Mouse (Mus musculus) heart, embryonic 15.5 days (tissue): Measurements from ENCODE around the gene Psma7. TPM values are rescaled to one million over a fixed set of nuclear protein-coding genes. Genes with fewer than 3 reads are reported as not detected.

Source experiments
- ATAC-seq: fragments of 200-750 bp; cut with Nextera tagmentation; replicated peaks from 2 replicates; pipeline ENCODE4 v1.8.0; 2017; ENCODE audit warnings: low read depth, moderate TSS enrichment; ENCODE audit not compliant: insufficient number of reproducible peaks, insufficient read depth, low FRiP score
- H3K27ac ChIP-seq: fragments of 300-500 bp; sonication (generic); 2 replicates; pipeline ENCODE4 v1.5.1; 2015; ENCODE audit warnings: mild to moderate bottlenecking, inconsistent platforms
- H3K27me3 ChIP-seq: fragments of 300-500 bp; sonication (generic); 2 replicates; pipeline ENCODE4 v1.6.1; 2015; ENCODE audit warnings: inconsistent platforms
- H3K36me3 ChIP-seq: fragments of 300-500 bp; sonication (generic); 2 replicates; pipeline ENCODE4 v1.6.1; 2015; ENCODE audit warnings: mild to moderate bottlenecking, inconsistent platforms
- H3K4me1 ChIP-seq: fragments of 300-500 bp; sonication (generic); replicated peaks from 2 replicates; pipeline ENCODE4 v1.6.1; 2015; ENCODE audit warnings: inconsistent platforms
- H3K4me2 ChIP-seq: fragments of 300-500 bp; sonication (generic); 2 replicates; pipeline ENCODE4 v1.6.1; 2015; ENCODE audit warnings: inconsistent platforms, mild to moderate bottlenecking, moderate library complexity
- H3K4me3 ChIP-seq: fragments of 300-500 bp; sonication (generic); 2 replicates; pipeline ENCODE4 v1.5.1; 2015; ENCODE audit warnings: mild to moderate bottlenecking, inconsistent platforms
- H3K9ac ChIP-seq: fragments of 300-500 bp; sonication (generic); 2 replicates; pipeline ENCODE4 v1.6.1; 2015; ENCODE audit warnings: mild to moderate bottlenecking, inconsistent platforms
- H3K9me3 ChIP-seq: fragments of 300-500 bp; sonication (generic); replicated peaks from 2 replicates; pipeline ENCODE4 v1.6.1; 2016; ENCODE audit warnings: inconsistent platforms
- WGBS: fragments of 180-500 bp; shearing (Covaris S2); methylation state at CpG from one replicate; pipeline ENCODE4 v1.1.7; 2015; ENCODE audit warnings: mixed read lengths; 5-methylcytosine and 5-hydroxymethylcytosine counted together
- polyA plus RNA-seq: library from polyadenylated mRNA; unstranded; fragments of >200 nt; fragmentation: Nextera tagmentation; extraction: Ambion mirVana; gene quantifications from 2 replicates; pipeline ENCODE4 v1.2.1, GENCODE M21; 2015

Gene Psma7
- polyA plus RNA-seq, 1 experiment from 2014 or later, result 347 TPM

- peaks cover 8% of the 10 kb centered on the region; the same call in 1 of the 2 replicates for H3K36me3 ChIP-seq
- peak within 1 kb of the TSS; percentile 80 for H3K4me3 ChIP-seq
- H3K27ac ChIP-seq, result peak within 1 kb of the TSS; percentile 80
- ATAC-seq, result peak; percentile 93
- H3K4me1 ChIP-seq, result peaks cover 10% of the 10 kb centered on the region
- H3K9ac ChIP-seq, result peak within 1 kb of the TSS; percentile 75
- H3K27me3 ChIP-seq, result no peaks in the 10 kb centered on the region
- H3K9me3 ChIP-seq, result no peaks in the 10 kb centered on the region
- peak within 1 kb of the TSS; percentile 76 for H3K4me2 ChIP-seq
- WGBS, result 5% methylated on average over 58 of the region's 58 CpGs
These were observed 28.5 kb upstream of the Psma7 start, which contains the start of gene Mtg2 for GRCm38 (mm10) chr2:180070481-180071453. Gene Mtg2 (plus strand): TSS chr2:180070588.

- Histone ChIP-seq H3K4me2 (peak overlapping the region; percentile 76), H3K9ac (peak overlapping the region; percentile 75), H3K27ac (peak overlapping the region; percentile 80), H3K4me3 (peak overlapping the region; percentile 80), H3K9me3 (no peaks in the 10 kb centered on the region), H3K36me3 (peaks cover 8% of the 10 kb centered on the region; the same call in 1 of the 2 replicates), H3K27me3 (no peaks in the 10 kb centered on the region), H3K4me1 (peaks cover 10% of the 10 kb centered on the region)
- ATAC-seq, result no peak; the same call in 1 of the 2 replicates
- WGBS, result 32% methylated on average over 20 of the region's 20 CpGs
These were observed 27.7 kb upstream of the Psma7 start for GRCm38 (mm10) chr2:180069770-180070480.

GRCm38 (mm10) chr2:180063338-180064131 is 21.3 kb upstream of the Psma7 start:
- Histone ChIP-seq H3K27me3 (no peaks in the 10 kb centered on the region), H3K9me3 (no peaks in the 10 kb centered on the region), H3K4me2 (no peak overlapping the region), H3K27ac (no peak overlapping the region), H3K9ac (no peak overlapping the region), H3K4me1 (no peaks in the 10 kb centered on the region), H3K36me3 (peaks cover 49% of the 10 kb centered on the region), H3K4me3 (no peak overlapping the region)
- 90% methylated on average over 11 of the region's 11 CpGs for WGBS
- no peak for ATAC-seq

GRCm38 (mm10) chr2:180053001-180053400 is 10.8 kb upstream of the Psma7 start:
- H3K4me1 ChIP-seq, result 0 out of 2 replicates have a peak, but pooled peaks cover 3% of the 10 kb centered on the region
- no peaks in the 10 kb centered on the region for H3K9me3 ChIP-seq
- no peak overlapping the region for H3K4me3 ChIP-seq
- no peak for ATAC-seq
- H3K9ac ChIP-seq, result no peak overlapping the region
- H3K27me3 ChIP-seq, result no peaks in the 10 kb centered on the region
- H3K4me2 ChIP-seq, result no peak overlapping the region
- H3K27ac ChIP-seq, result no peak overlapping the region
- peaks cover 38% of the 10 kb centered on the region for H3K36me3 ChIP-seq
- 94% methylated on average over 9 of the region's 9 CpGs for WGBS

GRCm38 (mm10) chr2:180051986-180052733 is 9.9 kb upstream of the Psma7 start:
- no peak for ATAC-seq
- Histone ChIP-seq H3K9ac (no peak overlapping the region), H3K4me1 (0 out of 2 replicates have a peak, but pooled peaks cover 3% of the 10 kb centered on the region), H3K27ac (no peak overlapping the region), H3K9me3 (no peaks in the 10 kb centered on the region), H3K4me2 (no peak overlapping the region), H3K36me3 (peaks cover 32% of the 10 kb centered on the region), H3K27me3 (no peaks in the 10 kb centered on the region), H3K4me3 (no peak overlapping the region)
- WGBS, result 90% methylated on average over 14 of the region's 14 CpGs

GRCm38 (mm10) chr2:180050986-180051385 is 8.8 kb upstream of the Psma7 start:
- Histone ChIP-seq H3K4me1 (0 out of 2 replicates have a peak, but pooled peaks cover 3% of the 10 kb centered on the region), H3K9me3 (no peaks in the 10 kb centered on the region), H3K36me3 (peaks cover 20% of the 10 kb centered on the region), H3K4me3 (no peak overlapping the region), H3K9ac (no peak overlapping the region), H3K4me2 (no peak overlapping the region), H3K27me3 (no peaks in the 10 kb centered on the region), H3K27ac (no peak overlapping the region)
- ATAC-seq, result no peak
- 22% methylated on average over 5 of the region's 5 CpGs for WGBS

- no peak overlapping the region for H3K4me3 ChIP-seq
- no peak overlapping the region for H3K27ac ChIP-seq
- H3K9ac ChIP-seq, result no peak overlapping the region
- H3K27me3 ChIP-seq, result no peaks in the 10 kb centered on the region
- peaks cover under 1% of the 10 kb centered on the region; the same call in 1 of the 2 replicates for H3K36me3 ChIP-seq
- H3K4me2 ChIP-seq, result no peak overlapping the region
- no peak for ATAC-seq
- H3K9me3 ChIP-seq, result no peaks in the 10 kb centered on the region
- H3K4me1 ChIP-seq, result peaks cover 17% of the 10 kb centered on the region
- WGBS, result 91% methylated on average over 18 of the region's 18 CpGs
These were observed 5.9 kb upstream of the Psma7 start for GRCm38 (mm10) chr2:180047980-180048635.

GRCm38 (mm10) chr2:180047580-180047979 is 5.3 kb upstream of the Psma7 start:
- no peaks in the 10 kb centered on the region for H3K27me3 ChIP-seq
- 85% methylated on average over 3 of the region's 3 CpGs for WGBS
- H3K36me3 ChIP-seq, result no peaks in the 10 kb centered on the region; the same call in 1 of the 2 replicates
- no peak overlapping the region for H3K27ac ChIP-seq
- H3K9me3 ChIP-seq, result no peaks in the 10 kb centered on the region
- peaks cover 18% of the 10 kb centered on the region for H3K4me1 ChIP-seq
- H3K9ac ChIP-seq, result no peak overlapping the region
- no peak overlapping the region for H3K4me2 ChIP-seq
- ATAC-seq, result no peak
- no peak overlapping the region for H3K4me3 ChIP-seq

GRCm38 (mm10) chr2:180045283-180045682 is 3.0 kb upstream of the Psma7 start:
- no peaks in the 10 kb centered on the region for H3K27me3 ChIP-seq
- H3K9me3 ChIP-seq, result no peaks in the 10 kb centered on the region
- no peak for ATAC-seq
- WGBS, result 44% methylated on average over 4 of the region's 4 CpGs
- no peak overlapping the region for H3K4me3 ChIP-seq
- peaks cover 27% of the 10 kb centered on the region for H3K4me1 ChIP-seq
- H3K9ac ChIP-seq, result no peak overlapping the region
- H3K4me2 ChIP-seq, result no peak overlapping the region
- H3K36me3 ChIP-seq, result no peaks in the 10 kb centered on the region
- H3K27ac ChIP-seq, result no peak overlapping the region
